Mouse (Mus musculus) forebrain, embryonic 13.5 days (tissue): ENCODE results near the gene Hes1. TPM values are rescaled to one million over a fixed set of nuclear protein-coding genes. Genes with fewer than 3 reads are reported as not detected.

ENCODE experiments used
- ATAC-seq: fragments of 200-750 bp; cut with Nextera tagmentation; 2 replicates; pipeline ENCODE4 v1.8.0; 2017
- H3K27ac ChIP-seq: fragments of 300-500 bp; sonication (generic); 2 replicates; pipeline ENCODE4 v1.5.1; 2015; ENCODE audit warnings: inconsistent platforms, mild to moderate bottlenecking, moderate library complexity
- H3K27me3 ChIP-seq: fragments of 300-500 bp; sonication (generic); 2 replicates; pipeline ENCODE4 v1.6.1; 2015; ENCODE audit warnings: mild to moderate bottlenecking, inconsistent platforms
- H3K36me3 ChIP-seq: fragments of 300-500 bp; sonication (generic); 2 replicates; pipeline ENCODE4 v1.6.1; 2015; ENCODE audit warnings: mild to moderate bottlenecking, inconsistent platforms; ENCODE audit not compliant: poor library complexity, severe bottlenecking
- H3K4me1 ChIP-seq: fragments of 300-500 bp; sonication (generic); 2 replicates; pipeline ENCODE4 v1.6.1; 2015; ENCODE audit warnings: inconsistent platforms
- H3K4me2 ChIP-seq: fragments of 300-500 bp; sonication (generic); 2 replicates; pipeline ENCODE4 v1.6.1; 2015; ENCODE audit warnings: inconsistent platforms, mild to moderate bottlenecking, moderate library complexity
- H3K4me3 ChIP-seq: fragments of 300-500 bp; sonication (generic); 2 replicates; pipeline ENCODE4 v1.5.1; 2015; ENCODE audit warnings: mild to moderate bottlenecking, inconsistent platforms
- H3K9ac ChIP-seq: fragments of 300-500 bp; sonication (generic); 2 replicates; pipeline ENCODE4 v1.6.1; 2015; ENCODE audit warnings: mild to moderate bottlenecking, inconsistent platforms
- H3K9me3 ChIP-seq: fragments of 300-500 bp; sonication (generic); replicated peaks from 2 replicates; pipeline ENCODE4 v1.6.1; 2016; ENCODE audit warnings: inconsistent platforms
- WGBS: fragments of 180-500 bp; shearing (Covaris S2); methylation state at CpG from one replicate; pipeline ENCODE4 v1.1.7; 2015; 5-methylcytosine and 5-hydroxymethylcytosine counted together
- polyA plus RNA-seq: library from polyadenylated mRNA; unstranded; fragments of >200 nt; fragmentation: Nextera tagmentation; extraction: Ambion mirVana; gene quantifications from 2 replicates; pipeline ENCODE4 v1.2.1, GENCODE M21; 2015

Gene Hes1
- polyA plus RNA-seq, 1 experiment from 2014 or later, result 30.4 TPM

DNA sequence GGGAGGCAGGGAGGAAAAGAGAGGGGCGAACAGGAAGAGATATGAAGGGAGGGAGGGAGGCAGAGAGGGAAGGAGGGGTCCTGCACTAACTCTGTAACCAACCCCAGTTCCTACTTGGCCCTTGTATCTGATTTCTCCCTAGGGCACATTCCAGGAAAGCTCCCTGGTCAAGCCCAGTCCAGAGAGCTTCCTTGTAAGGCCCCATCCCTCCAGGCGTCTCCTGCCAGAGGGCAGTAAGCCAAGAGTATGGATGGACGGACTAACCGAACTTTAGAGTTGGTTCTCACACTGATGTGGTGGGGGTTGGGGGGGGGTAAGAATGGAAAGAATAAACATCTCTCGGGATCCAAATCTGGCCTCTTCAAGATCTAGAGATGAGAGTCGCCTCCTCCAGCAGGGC lies 29.7 kb upstream of the Hes1 start:
- H3K4me1 ChIP-seq, result peaks cover 29% of the 10 kb centered on the region
- H3K9me3 ChIP-seq, result no peaks in the 10 kb centered on the region
- no peak overlapping the region for H3K4me2 ChIP-seq
- H3K4me3 ChIP-seq, result no peak overlapping the region
- no peak overlapping the region for H3K9ac ChIP-seq
- 75% methylated on average over 6 of the region's 6 CpGs for WGBS
- H3K27me3 ChIP-seq, result peaks cover 14% of the 10 kb centered on the region
- no peak overlapping the region for H3K27ac ChIP-seq
- no peak for ATAC-seq
- no peaks in the 10 kb centered on the region for H3K36me3 ChIP-seq

DNA sequence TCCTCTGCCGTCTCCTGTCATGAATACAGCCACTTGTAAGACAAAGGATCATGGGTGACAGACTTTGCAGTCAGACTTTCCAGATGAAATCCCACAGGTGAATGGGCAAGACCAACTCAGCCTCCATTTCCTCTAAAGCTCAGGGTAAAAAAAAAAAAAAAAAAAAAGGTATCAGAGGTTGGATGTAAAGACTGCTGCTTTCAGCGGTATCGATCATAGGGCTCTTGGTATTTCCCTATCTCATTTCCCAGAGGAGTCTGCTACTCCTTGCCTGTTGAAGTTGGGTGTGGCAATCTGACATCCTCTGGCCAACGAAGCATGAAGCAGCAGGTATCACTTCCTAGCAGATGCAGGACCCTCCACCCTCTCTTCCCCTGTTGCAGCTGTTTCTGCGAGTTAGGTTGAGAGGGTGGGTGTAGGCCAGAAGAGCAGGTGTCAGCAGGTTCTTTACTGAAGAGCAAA lies 29.2 kb upstream of the Hes1 start:
- no peak overlapping the region for H3K27ac ChIP-seq
- H3K4me3 ChIP-seq, result no peak overlapping the region
- no peak overlapping the region for H3K4me2 ChIP-seq
- WGBS, result 84% methylated on average over 5 of the region's 5 CpGs
- peaks cover 29% of the 10 kb centered on the region for H3K4me1 ChIP-seq
- peaks cover 14% of the 10 kb centered on the region for H3K27me3 ChIP-seq
- ATAC-seq, result no peak
- H3K9ac ChIP-seq, result no peak overlapping the region
- H3K9me3 ChIP-seq, result no peaks in the 10 kb centered on the region
- H3K36me3 ChIP-seq, result no peaks in the 10 kb centered on the region

GRCm38 (mm10) chr16:30036104-30036503 lies 28.1 kb upstream of the Hes1 start:
- 95% methylated on average over 3 of the region's 3 CpGs for WGBS
- no peak for ATAC-seq
- Histone ChIP-seq H3K4me3 (no peak overlapping the region), H3K27ac (no peak overlapping the region), H3K9ac (no peak overlapping the region), H3K9me3 (no peaks in the 10 kb centered on the region), H3K27me3 (peaks cover 19% of the 10 kb centered on the region), H3K4me1 (peaks cover 29% of the 10 kb centered on the region), H3K4me2 (no peak overlapping the region), H3K36me3 (no peaks in the 10 kb centered on the region)

- Histone ChIP-seq H3K27me3 (peaks cover 20% of the 10 kb centered on the region), H3K27ac (no peak overlapping the region), H3K36me3 (no peaks in the 10 kb centered on the region), H3K4me3 (no peak overlapping the region), H3K4me2 (peak overlapping the region; percentile 22; the same call in 1 of the 2 replicates), H3K9ac (no peak overlapping the region), H3K9me3 (no peaks in the 10 kb centered on the region), H3K4me1 (peaks cover 25% of the 10 kb centered on the region)
- peak; percentile 70 for ATAC-seq
- WGBS, result 6% methylated on average over 14 of the region's 17 CpGs
These were observed 25.3 kb upstream of the Hes1 start for GRCm38 (mm10) chr16:30038663-30039593.

DNA sequence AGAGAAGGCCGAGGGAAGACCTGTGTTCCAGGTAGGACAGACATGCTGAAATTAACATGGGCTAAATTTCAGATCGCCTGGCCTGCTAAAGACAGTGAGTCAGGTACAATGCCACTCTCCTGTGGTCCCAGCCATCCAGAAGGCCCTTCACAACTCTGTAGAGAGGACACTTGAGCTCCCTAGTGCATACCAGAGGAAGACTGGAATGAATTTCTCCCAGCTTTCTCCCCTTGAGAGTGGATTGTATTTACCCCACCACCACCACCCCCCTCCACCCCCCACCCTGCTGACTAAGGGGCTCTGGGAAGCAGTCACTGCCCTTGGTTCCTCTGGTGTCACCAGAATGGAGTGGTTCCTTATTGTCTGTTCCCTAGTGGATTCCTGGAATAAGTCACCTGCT lies 24.3 kb upstream of the Hes1 start:
- Histone ChIP-seq H3K27ac (no peak overlapping the region), H3K9ac (no peak overlapping the region), H3K27me3 (peaks cover 18% of the 10 kb centered on the region), H3K9me3 (no peaks in the 10 kb centered on the region), H3K4me2 (no peak overlapping the region), H3K4me3 (no peak overlapping the region), H3K36me3 (no peaks in the 10 kb centered on the region), H3K4me1 (peaks cover 18% of the 10 kb centered on the region)
- 63% methylated on average over 2 of the region's 2 CpGs for WGBS
- no peak for ATAC-seq

DNA sequence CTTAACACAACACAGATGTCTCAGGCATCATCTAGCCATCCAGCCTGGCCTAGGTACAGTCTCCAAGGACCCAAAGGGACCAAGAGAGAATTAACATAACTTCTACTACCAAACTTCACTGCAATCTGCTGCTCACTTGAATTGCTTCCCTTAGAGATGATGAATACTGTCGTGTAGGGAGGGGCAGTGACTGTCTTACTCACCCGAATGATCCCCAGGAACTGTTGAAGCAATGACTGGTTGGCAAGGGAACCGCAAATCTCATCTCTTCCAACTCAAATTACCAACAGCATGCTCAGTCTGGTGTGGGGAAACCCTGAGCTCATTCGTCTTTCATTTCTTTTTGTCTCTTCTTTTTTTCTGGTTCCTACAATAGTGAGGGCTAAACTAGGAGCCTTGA lies 21.3 kb upstream of the Hes1 start:
- Histone ChIP-seq H3K4me2 (no peak overlapping the region), H3K9me3 (no peaks in the 10 kb centered on the region), H3K4me3 (no peak overlapping the region), H3K4me1 (peaks cover 18% of the 10 kb centered on the region), H3K9ac (no peak overlapping the region), H3K27me3 (peaks cover 17% of the 10 kb centered on the region), H3K36me3 (no peaks in the 10 kb centered on the region), H3K27ac (no peak overlapping the region)
- no peak for ATAC-seq
- WGBS, result 75% methylated on average over 4 of the region's 4 CpGs

- Histone ChIP-seq H3K4me2 (no peak overlapping the region), H3K9ac (no peak overlapping the region), H3K4me3 (no peak overlapping the region), H3K4me1 (no peaks in the 10 kb centered on the region), H3K36me3 (no peaks in the 10 kb centered on the region), H3K27me3 (0 out of 2 replicates have a peak, but pooled peaks cover 3% of the 10 kb centered on the region), H3K27ac (no peak overlapping the region), H3K9me3 (no peaks in the 10 kb centered on the region)
- ATAC-seq, result no peak
- WGBS, result 51% methylated on average over 5 of the region's 5 CpGs
These were observed 18.6 kb upstream of the Hes1 start for GRCm38 (mm10) chr16:30045615-30046014.

GRCm38 (mm10) chr16:30047010-30047409 lies 17.2 kb upstream of the Hes1 start:
- Histone ChIP-seq H3K9ac (no peak overlapping the region), H3K4me1 (no peaks in the 10 kb centered on the region), H3K27me3 (0 out of 2 replicates have a peak, but pooled peaks cover 3% of the 10 kb centered on the region), H3K4me3 (no peak overlapping the region), H3K9me3 (no peaks in the 10 kb centered on the region), H3K27ac (no peak overlapping the region), H3K36me3 (no peaks in the 10 kb centered on the region), H3K4me2 (no peak overlapping the region)
- 84% methylated on average over 7 of the region's 7 CpGs for WGBS
- no peak for ATAC-seq

DNA sequence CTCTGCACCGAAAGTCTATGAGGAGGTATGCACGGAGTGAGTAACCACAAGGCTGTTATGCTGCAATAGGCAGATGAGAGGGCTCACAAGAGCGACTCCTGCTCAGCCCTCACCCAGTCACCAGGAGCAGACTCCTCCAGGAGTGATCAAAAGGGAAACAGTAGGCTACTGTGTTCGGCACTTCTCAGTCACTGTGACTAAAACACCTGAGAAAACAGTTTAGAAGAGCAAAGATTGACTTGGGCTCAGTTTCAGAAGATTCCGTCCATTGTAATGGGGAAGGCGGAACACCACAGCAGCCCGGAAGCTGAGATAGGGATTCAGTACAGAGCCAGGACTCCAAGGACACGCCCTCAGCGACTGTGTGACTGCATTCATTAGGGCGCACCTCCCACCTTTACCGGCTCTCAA lies 16.8 kb upstream of the Hes1 start:
- no peak for ATAC-seq
- H3K9me3 ChIP-seq, result no peaks in the 10 kb centered on the region
- H3K27ac ChIP-seq, result no peak overlapping the region
- no peak overlapping the region for H3K4me2 ChIP-seq
- H3K36me3 ChIP-seq, result no peaks in the 10 kb centered on the region
- H3K9ac ChIP-seq, result no peak overlapping the region
- WGBS, result 50% methylated on average over 11 of the region's 11 CpGs
- H3K27me3 ChIP-seq, result peaks cover 6% of the 10 kb centered on the region; the same call in 1 of the 2 replicates
- no peaks in the 10 kb centered on the region for H3K4me1 ChIP-seq
- no peak overlapping the region for H3K4me3 ChIP-seq

DNA sequence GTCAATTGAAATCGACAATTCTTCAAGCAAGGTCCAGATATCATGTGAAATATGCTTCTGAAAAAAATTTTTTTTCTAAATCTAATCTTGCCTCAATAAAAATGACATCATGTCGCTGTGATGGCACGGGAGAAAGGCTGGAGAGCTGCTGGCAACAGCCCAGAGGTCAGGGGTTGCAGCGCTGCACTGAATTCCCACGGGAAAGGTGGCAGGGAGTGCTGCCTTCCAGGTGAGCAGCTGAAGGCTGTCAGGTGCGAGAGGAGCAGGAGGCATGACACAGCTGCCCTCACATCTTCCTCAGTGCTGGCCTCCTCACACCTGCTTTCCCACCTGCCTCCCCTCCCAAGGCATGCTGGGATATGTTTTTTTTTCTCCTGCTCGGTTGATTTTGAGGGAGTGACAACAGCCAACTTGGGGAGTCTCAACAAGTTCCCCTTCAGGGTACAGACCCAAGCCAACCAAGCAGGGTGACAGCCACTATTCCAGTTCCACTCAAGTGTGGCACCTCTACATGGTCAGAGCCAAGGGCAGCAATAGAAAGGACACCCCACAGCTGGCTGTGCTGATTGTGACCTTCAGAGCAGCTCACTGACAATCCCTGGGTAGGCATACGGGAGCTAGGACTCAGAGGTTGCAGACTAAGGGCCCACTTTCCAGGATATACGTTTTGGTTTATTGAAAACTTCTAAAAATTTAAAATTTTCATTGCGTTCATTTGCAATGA lies 13.3 kb upstream of the Hes1 start:
- Histone ChIP-seq H3K9ac (no peak overlapping the region), H3K4me2 (no peak overlapping the region), H3K27me3 (peaks cover 9% of the 10 kb centered on the region), H3K9me3 (no peaks in the 10 kb centered on the region), H3K4me3 (no peak overlapping the region), H3K27ac (no peak overlapping the region), H3K36me3 (no peaks in the 10 kb centered on the region), H3K4me1 (no peaks in the 10 kb centered on the region)
- no peak for ATAC-seq
- WGBS, result 77% methylated on average over 10 of the region's 10 CpGs

DNA sequence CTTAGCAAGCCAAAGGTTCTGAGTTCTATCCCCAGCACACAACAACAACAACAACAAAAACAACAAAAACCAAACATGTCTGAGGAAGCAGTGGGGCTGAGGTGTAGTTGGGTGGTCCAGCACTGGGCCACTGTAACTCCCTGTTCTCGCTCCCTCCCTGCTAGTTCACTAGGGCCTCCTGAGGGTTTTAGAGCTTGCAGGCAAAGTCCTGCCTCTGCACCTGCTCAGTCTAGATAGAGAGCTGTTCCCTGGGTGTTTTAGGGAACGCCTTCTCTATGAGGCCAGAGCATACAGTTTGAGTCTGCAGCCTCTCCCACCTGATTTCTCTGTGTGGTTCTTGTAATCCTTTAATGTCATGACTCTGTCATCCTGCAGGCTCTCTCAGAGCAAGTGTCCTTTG lies 11.9 kb upstream of the Hes1 start:
- no peak for ATAC-seq
- Histone ChIP-seq H3K9ac (no peak overlapping the region), H3K27ac (no peak overlapping the region), H3K36me3 (no peaks in the 10 kb centered on the region), H3K4me2 (no peak overlapping the region), H3K27me3 (peaks cover 9% of the 10 kb centered on the region), H3K4me3 (no peak overlapping the region), H3K4me1 (no peaks in the 10 kb centered on the region), H3K9me3 (no peaks in the 10 kb centered on the region)
- 68% methylated on average over 2 of the region's 2 CpGs for WGBS

DNA sequence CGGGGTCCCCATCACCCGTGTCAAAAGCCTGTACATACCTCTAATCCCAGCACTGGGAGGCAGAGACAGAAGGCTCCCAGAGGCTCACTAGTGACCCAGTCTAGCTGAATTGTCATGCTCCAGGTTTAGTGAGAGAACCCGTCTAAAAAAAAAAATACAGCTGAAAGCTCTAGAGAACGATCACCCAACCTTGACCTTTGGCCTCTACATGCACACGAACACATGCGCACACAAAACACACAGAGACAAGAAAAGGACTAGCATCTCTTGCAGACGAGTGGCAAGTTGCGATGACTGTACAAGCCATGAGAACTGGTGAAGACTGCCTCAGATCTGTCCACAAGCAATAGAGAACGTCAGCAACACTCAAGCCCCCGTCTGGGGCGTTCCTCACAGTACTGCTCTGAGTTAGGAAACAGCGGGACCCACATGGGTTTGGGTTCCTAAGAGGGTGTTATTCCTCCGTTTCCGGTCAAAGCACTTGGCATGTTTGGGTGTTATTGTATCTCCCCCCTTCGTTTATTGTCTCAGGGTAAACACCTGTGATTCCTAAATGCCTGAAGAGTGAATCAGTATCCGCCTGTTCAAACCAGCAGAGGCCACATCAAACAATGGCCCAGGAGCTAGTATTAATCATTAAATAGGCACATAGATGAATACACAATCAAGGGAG lies 11.2 kb upstream of the Hes1 start:
- Histone ChIP-seq H3K27me3 (peaks cover 9% of the 10 kb centered on the region), H3K9ac (no peak overlapping the region), H3K4me3 (no peak overlapping the region), H3K4me1 (no peaks in the 10 kb centered on the region), H3K27ac (no peak overlapping the region), H3K36me3 (no peaks in the 10 kb centered on the region), H3K4me2 (no peak overlapping the region), H3K9me3 (no peaks in the 10 kb centered on the region)
- no peak for ATAC-seq
- 69% methylated on average over 16 of the region's 16 CpGs for WGBS
